Mouse (Mus musculus): ENCODE data around the gene Mgat5b. TPM values are rescaled to one million over a fixed set of nuclear protein-coding genes. Genes with fewer than 3 reads are reported as not detected.

Mgat5b gene
- polyA plus RNA-seq, 2 experiments = not detected

- Histone ChIP-seq H3K4me2 (ENCODE audit: low read depth) (no peak overlapping the region), H3K27me3 (ENCODE audit: control insufficient read depth, insufficient read depth, low read length) (no peaks in the 10 kb centered on the region), H3K36me3 (replicated peaks; ENCODE audit: control insufficient read depth, insufficient read depth, low read depth) (no peaks in the 10 kb centered on the region), H3K9me3 (ENCODE audit: control insufficient read depth, low read length) (no peaks in the 10 kb centered on the region), H3K4me1 (replicated peaks; ENCODE audit: control insufficient read depth in 2 of 2, insufficient read depth in 2 of 2, low read length in 1 of 2) (no peaks in the 10 kb centered on the region), H3K4me3 (ENCODE audit: insufficient read depth in 1 of 2, low read depth in 2 of 2, low read length in 2 of 2) (no peak overlapping the region), H3K9ac (replicated peaks) (no peak overlapping the region), H3K27ac (no peak overlapping the region)
- no peak for ATAC-seq (ENCODE audit: insufficient read depth)
- no peak for DNase-seq (ENCODE audit: low read depth in 3 of 3, low spot score in 3 of 3)
- TF ChIP-seq EP300 (IDR thresholded peaks at IDR 0.05; ENCODE audit: low read depth) (no peak), CTCF (IDR thresholded peaks at IDR 0.05; ENCODE audit: low read depth) (no peak)
- 72% methylated on average over 9 of the region's 9 CpGs for WGBS (ENCODE audit: insufficient replicate concordance)
Observed at GRCm38 (mm10) chr11:116973508-116973907, 54.8 kb downstream of the Mgat5b start.

- H3K9ac ChIP-seq (replicated peaks) = no peak overlapping the region
- H3K4me3 ChIP-seq (ENCODE audit: insufficient read depth in 1 of 2, low read depth in 2 of 2, low read length in 2 of 2) = no peak overlapping the region
- no peak overlapping the region for H3K27ac ChIP-seq
- no peaks in the 10 kb centered on the region for H3K9me3 ChIP-seq (ENCODE audit: control insufficient read depth, low read length)
- DNase-seq (ENCODE audit: low read depth in 3 of 3, low spot score in 3 of 3) = no peak
- no peaks in the 10 kb centered on the region for H3K4me1 ChIP-seq (replicated peaks; ENCODE audit: control insufficient read depth in 2 of 2, insufficient read depth in 2 of 2, low read length in 1 of 2)
- no peak for ATAC-seq (ENCODE audit: insufficient read depth)
- no peak overlapping the region for H3K4me2 ChIP-seq (ENCODE audit: low read depth)
- 67% methylated on average over 7 of the region's 7 CpGs for WGBS (ENCODE audit: insufficient replicate concordance)
- TF ChIP-seq EP300 (IDR thresholded peaks at IDR 0.05; ENCODE audit: low read depth) = no peak
- no peak for TF ChIP-seq CTCF (IDR thresholded peaks at IDR 0.05; ENCODE audit: low read depth)
- H3K36me3 ChIP-seq (replicated peaks; ENCODE audit: control insufficient read depth, insufficient read depth, low read depth) = no peaks in the 10 kb centered on the region
- no peaks in the 10 kb centered on the region for H3K27me3 ChIP-seq (ENCODE audit: control insufficient read depth, insufficient read depth, low read length)
Observed at GRCm38 (mm10) chr11:116974341-116974740, 55.7 kb downstream of the Mgat5b start.

DNA sequence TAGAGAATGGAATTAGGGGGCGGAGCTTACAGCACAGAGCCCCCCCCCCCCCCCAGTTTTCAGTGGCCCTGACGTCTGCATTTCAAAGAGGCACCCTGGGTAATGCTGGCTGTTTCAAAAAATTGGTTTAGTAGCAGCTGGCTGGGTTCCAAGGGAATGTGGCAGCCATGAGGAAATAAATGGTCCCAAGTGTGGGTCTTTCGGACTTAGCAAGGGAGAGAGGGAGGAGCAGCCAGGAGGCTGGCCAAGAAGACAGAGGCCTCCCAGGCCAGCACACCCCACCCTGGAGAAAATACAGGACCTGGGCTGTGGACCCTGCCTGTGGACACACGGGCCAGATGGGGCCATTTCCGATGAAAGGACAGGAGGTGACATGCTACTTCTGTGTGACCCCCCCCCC is 61.6 kb downstream of the Mgat5b start:
- DNase-seq (ENCODE audit: low read depth in 3 of 3, low spot score in 3 of 3) (no peak), ATAC-seq (ENCODE audit: insufficient read depth) (no peak)
- Histone ChIP-seq H3K4me3 (ENCODE audit: insufficient read depth in 1 of 2, low read depth in 2 of 2, low read length in 2 of 2) (no peak overlapping the region), H3K9ac (replicated peaks) (no peak overlapping the region), H3K4me2 (ENCODE audit: low read depth) (no peak overlapping the region), H3K36me3 (replicated peaks; ENCODE audit: control insufficient read depth, insufficient read depth, low read depth) (no peaks in the 10 kb centered on the region), H3K9me3 (ENCODE audit: control insufficient read depth, low read length) (no peaks in the 10 kb centered on the region), H3K4me1 (replicated peaks; ENCODE audit: control insufficient read depth in 2 of 2, insufficient read depth in 2 of 2, low read length in 1 of 2) (no peaks in the 10 kb centered on the region), H3K27me3 (ENCODE audit: control insufficient read depth, insufficient read depth, low read length) (no peaks in the 10 kb centered on the region), H3K27ac (no peak overlapping the region)
- 32% methylated on average over 5 of the region's 5 CpGs for WGBS (ENCODE audit: insufficient replicate concordance)
- no peak for TF ChIP-seq CTCF (IDR thresholded peaks at IDR 0.05; ENCODE audit: low read depth)
- no peak for TF ChIP-seq EP300 (IDR thresholded peaks at IDR 0.05; ENCODE audit: low read depth)

DNA sequence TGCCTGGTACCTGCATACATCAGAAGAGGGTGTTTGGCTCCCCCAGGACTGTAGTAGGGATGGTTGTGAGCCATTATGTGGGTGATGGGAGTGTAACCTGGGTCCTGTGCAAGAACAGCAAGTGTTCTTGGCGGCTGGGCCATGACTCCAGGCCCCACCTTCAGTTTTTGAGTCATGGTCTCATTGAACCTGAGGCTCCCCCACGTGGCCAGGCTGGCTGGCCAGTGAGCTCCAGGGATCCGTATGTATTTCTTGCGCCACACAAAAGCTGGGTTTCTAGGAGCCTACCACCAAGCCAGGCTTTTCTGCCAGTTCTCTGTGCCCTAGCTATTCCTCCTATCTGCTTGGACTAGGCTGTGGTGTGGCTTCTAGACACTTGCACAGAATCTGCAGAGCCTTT is 63.9 kb downstream of the Mgat5b start:
- WGBS (ENCODE audit: insufficient replicate concordance) = 32% methylated on average over 4 of the region's 4 CpGs

GRCm38 (mm10) chr11:116985504-116986385 is 67.1 kb downstream of the Mgat5b start:
- no peak overlapping the region for H3K27ac ChIP-seq
- no peak overlapping the region for H3K4me3 ChIP-seq (ENCODE audit: insufficient read depth in 1 of 2, low read depth in 2 of 2, low read length in 2 of 2)
- no peak overlapping the region for H3K4me2 ChIP-seq (ENCODE audit: low read depth)
- no peaks in the 10 kb centered on the region for H3K4me1 ChIP-seq (replicated peaks; ENCODE audit: control insufficient read depth in 2 of 2, insufficient read depth in 2 of 2, low read length in 1 of 2)
- WGBS (ENCODE audit: insufficient replicate concordance) = 61% methylated on average over 14 of the region's 15 CpGs
- no peaks in the 10 kb centered on the region for H3K36me3 ChIP-seq (replicated peaks; ENCODE audit: control insufficient read depth, insufficient read depth, low read depth)
- DNase-seq (ENCODE audit: low read depth in 3 of 3, low spot score in 3 of 3) (no peak), ATAC-seq (ENCODE audit: insufficient read depth) (no peak)
- no peak for TF ChIP-seq EP300 (IDR thresholded peaks at IDR 0.05; ENCODE audit: low read depth)
- no peak for TF ChIP-seq CTCF (IDR thresholded peaks at IDR 0.05; ENCODE audit: low read depth)
- no peaks in the 10 kb centered on the region for H3K27me3 ChIP-seq (ENCODE audit: control insufficient read depth, insufficient read depth, low read length)
- H3K9me3 ChIP-seq (ENCODE audit: control insufficient read depth, low read length) = no peaks in the 10 kb centered on the region
- no peak overlapping the region for H3K9ac ChIP-seq (replicated peaks)

More for the DNA sequence above, 63.9 kb downstream of the Mgat5b start:
- Histone ChIP-seq H3K4me2 (ENCODE audit: low read depth) (no peak overlapping the region), H3K9ac (replicated peaks) (no peak overlapping the region), H3K4me3 (ENCODE audit: insufficient read depth in 1 of 2, low read depth in 2 of 2, low read length in 2 of 2) (no peak overlapping the region), H3K36me3 (replicated peaks; ENCODE audit: control insufficient read depth, insufficient read depth, low read depth) (no peaks in the 10 kb centered on the region), H3K27me3 (ENCODE audit: control insufficient read depth, insufficient read depth, low read length) (no peaks in the 10 kb centered on the region), H3K27ac (no peak overlapping the region), H3K4me1 (replicated peaks; ENCODE audit: control insufficient read depth in 2 of 2, insufficient read depth in 2 of 2, low read length in 1 of 2) (no peaks in the 10 kb centered on the region), H3K9me3 (ENCODE audit: control insufficient read depth, low read length) (no peaks in the 10 kb centered on the region)
- no peak for ATAC-seq (ENCODE audit: insufficient read depth)
- TF ChIP-seq EP300 (IDR thresholded peaks at IDR 0.05; ENCODE audit: low read depth) (no peak), CTCF (IDR thresholded peaks at IDR 0.05; ENCODE audit: low read depth) (no peak)
- DNase-seq (ENCODE audit: low read depth in 3 of 3, low spot score in 3 of 3) = no peak
